Mouse (Mus musculus) neural tube, embryonic 14.5 days (tissue): ENCODE results near the gene Syn1. TPM values are rescaled to one million over a fixed set of nuclear protein-coding genes. Genes with fewer than 3 reads are reported as not detected.

Source experiments
- ATAC-seq: fragments of 200-750 bp; cut with Nextera tagmentation; 2 replicates; pipeline ENCODE4 v1.8.0; 2017; ENCODE audit warnings: low read depth, mild to moderate bottlenecking, moderate TSS enrichment, moderate library complexity
- H3K27ac ChIP-seq: fragments of 300-500 bp; sonication (generic); 2 replicates; pipeline ENCODE4 v1.5.1; 2014; ENCODE audit warnings: low read depth, mild to moderate bottlenecking, control low read depth, low read length, moderate library complexity, mixed read lengths
- H3K27me3 ChIP-seq: fragments of 300-500 bp; sonication (generic); 2 replicates; pipeline ENCODE4 v1.6.1; 2014; ENCODE audit warnings: low read length; ENCODE audit not compliant: control insufficient read depth, insufficient read depth
- H3K36me3 ChIP-seq: fragments of 300-500 bp; sonication (generic); 2 replicates; pipeline ENCODE4 v1.6.1; 2014; ENCODE audit warnings: low read length, mixed read lengths; ENCODE audit not compliant: control insufficient read depth, insufficient read depth
- H3K4me1 ChIP-seq: fragments of 300-500 bp; sonication (generic); 2 replicates; pipeline ENCODE4 v1.6.1; 2014; ENCODE audit warnings: low read length; ENCODE audit not compliant: control insufficient read depth, insufficient read depth
- H3K4me2 ChIP-seq: fragments of 300-500 bp; sonication (generic); 2 replicates; pipeline ENCODE4 v1.6.1; 2014; ENCODE audit warnings: mild to moderate bottlenecking, low read depth, low read length, control low read depth
- H3K4me3 ChIP-seq: fragments of 300-500 bp; sonication (generic); 2 replicates; pipeline ENCODE4 v1.5.1; 2014; ENCODE audit warnings: low read depth, low read length, control low read depth, mixed read lengths
- H3K9ac ChIP-seq: fragments of 300-500 bp; sonication (generic); replicated peaks from 2 replicates; pipeline ENCODE4 v1.6.1; 2014; ENCODE audit warnings: low read depth, mild to moderate bottlenecking, control low read depth, low read length, mixed read lengths
- H3K9me3 ChIP-seq: fragments of 300-500 bp; sonication (generic); 2 replicates; pipeline ENCODE4 v1.6.1; 2016; ENCODE audit warnings: low read length; ENCODE audit not compliant: control insufficient read depth
- WGBS: fragments of 180-500 bp; shearing (Covaris S2); extraction: QIAGEN DNeasy Blood & Tissue Kit; methylation state at CpG from one replicate; pipeline ENCODE4 v1.1.7; 2014; 5-methylcytosine and 5-hydroxymethylcytosine counted together
- polyA plus RNA-seq: library from polyadenylated mRNA; unstranded; fragments of >200 nt; fragmentation: Nextera tagmentation; extraction: Ambion mirVana; gene quantifications from 2 replicates; pipeline ENCODE4 v1.2.1, GENCODE M21; 2014

Syn1 gene
- polyA plus RNA-seq, 1 experiment from 2014 or later, result 101 TPM

- no peak overlapping the region for H3K27ac ChIP-seq
- no peaks in the 10 kb centered on the region for H3K36me3 ChIP-seq
- no peak overlapping the region for H3K4me2 ChIP-seq
- no peak for ATAC-seq
- H3K27me3 ChIP-seq, result no peaks in the 10 kb centered on the region
- no peaks in the 10 kb centered on the region for H3K4me1 ChIP-seq
- no peak overlapping the region for H3K4me3 ChIP-seq
- H3K9ac ChIP-seq, result no peak overlapping the region
- WGBS, result 64% methylated on average over 1 of the region's 1 CpGs
- no peaks in the 10 kb centered on the region for H3K9me3 ChIP-seq
These were observed 51.6 kb downstream of the Syn1 start for GRCm38 (mm10) chrX:20869203-20869602.

GRCm38 (mm10) chrX:20868091-20868490, 52.7 kb downstream of the Syn1 start:
- Histone ChIP-seq H3K4me1 (no peaks in the 10 kb centered on the region), H3K36me3 (no peaks in the 10 kb centered on the region), H3K27ac (no peak overlapping the region), H3K27me3 (no peaks in the 10 kb centered on the region), H3K4me3 (no peak overlapping the region), H3K9me3 (no peaks in the 10 kb centered on the region), H3K4me2 (no peak overlapping the region), H3K9ac (no peak overlapping the region)
- ATAC-seq, result no peak
- WGBS, result 65% methylated on average over 4 of the region's 4 CpGs

- 88% methylated on average over 9 of the region's 9 CpGs for WGBS
- H3K36me3 ChIP-seq, result no peaks in the 10 kb centered on the region
- H3K9me3 ChIP-seq, result no peaks in the 10 kb centered on the region
- H3K4me1 ChIP-seq, result no peaks in the 10 kb centered on the region
- no peaks in the 10 kb centered on the region for H3K27me3 ChIP-seq
- ATAC-seq, result no peak
- no peak overlapping the region for H3K4me2 ChIP-seq
- no peak overlapping the region for H3K4me3 ChIP-seq
- H3K27ac ChIP-seq, result no peak overlapping the region
- no peak overlapping the region for H3K9ac ChIP-seq
These were observed 57.4 kb downstream of the Syn1 start for GRCm38 (mm10) chrX:20863161-20864101.

GRCm38 (mm10) chrX:20862105-20863065, 58.4 kb downstream of the Syn1 start:
- Histone ChIP-seq H3K9ac (no peak overlapping the region), H3K4me2 (no peak overlapping the region), H3K27me3 (no peaks in the 10 kb centered on the region), H3K4me1 (no peaks in the 10 kb centered on the region), H3K4me3 (no peak overlapping the region), H3K27ac (no peak overlapping the region), H3K9me3 (no peaks in the 10 kb centered on the region), H3K36me3 (no peaks in the 10 kb centered on the region)
- 40% methylated on average over 27 of the region's 29 CpGs for WGBS
- no peak for ATAC-seq

- Histone ChIP-seq H3K4me1 (no peaks in the 10 kb centered on the region), H3K36me3 (0 out of 2 replicates have a peak, but pooled peaks cover 4% of the 10 kb centered on the region), H3K9ac (no peak overlapping the region), H3K4me2 (no peak overlapping the region), H3K4me3 (no peak overlapping the region), H3K27me3 (no peaks in the 10 kb centered on the region), H3K9me3 (no peaks in the 10 kb centered on the region), H3K27ac (no peak overlapping the region)
- WGBS, result 71% methylated on average over 5 of the region's 5 CpGs
- no peak for ATAC-seq
These were observed 59.2 kb downstream of the Syn1 start for GRCm38 (mm10) chrX:20861453-20862104.

- Histone ChIP-seq H3K9me3 (no peaks in the 10 kb centered on the region), H3K27ac (no peak overlapping the region), H3K4me2 (no peak overlapping the region), H3K4me1 (peaks cover 4% of the 10 kb centered on the region; the same call in 1 of the 2 replicates), H3K27me3 (no peaks in the 10 kb centered on the region), H3K9ac (no peak overlapping the region), H3K36me3 (peaks cover 11% of the 10 kb centered on the region; the same call in 1 of the 2 replicates), H3K4me3 (no peak overlapping the region)
- no peak for ATAC-seq
- WGBS, result 92% methylated on average over 7 of the region's 7 CpGs
These were observed 67.0 kb downstream of the Syn1 start for GRCm38 (mm10) chrX:20853794-20854193.

GRCm38 (mm10) chrX:20848256-20848984, 72.4 kb downstream of the Syn1 start:
- H3K9ac ChIP-seq, result peak overlapping the region; percentile 67
- H3K27me3 ChIP-seq, result no peaks in the 10 kb centered on the region
- peak overlapping the region; percentile 67 for H3K4me2 ChIP-seq
- peak; percentile 99 for ATAC-seq
- H3K4me1 ChIP-seq, result peaks cover 4% of the 10 kb centered on the region; the same call in 1 of the 2 replicates
- no peaks in the 10 kb centered on the region for H3K9me3 ChIP-seq
- WGBS, result 15% methylated on average over 42 of the region's 42 CpGs
- peak overlapping the region; percentile 50 for H3K4me3 ChIP-seq
- peaks cover 6% of the 10 kb centered on the region; the same call in 1 of the 2 replicates for H3K36me3 ChIP-seq
- peak overlapping the region; percentile 69 for H3K27ac ChIP-seq

- Histone ChIP-seq H3K27ac (peak overlapping the region; percentile 62), H3K27me3 (no peaks in the 10 kb centered on the region), H3K4me3 (peak overlapping the region; percentile 9; the same call in 1 of the 2 replicates), H3K4me1 (peaks cover 4% of the 10 kb centered on the region; the same call in 1 of the 2 replicates), H3K9ac (no peak overlapping the region), H3K9me3 (no peaks in the 10 kb centered on the region), H3K4me2 (peak overlapping the region; percentile 33; the same call in 1 of the 2 replicates), H3K36me3 (0 out of 2 replicates have a peak, but pooled peaks cover 3% of the 10 kb centered on the region)
- WGBS, result 36% methylated on average over 2 of the region's 2 CpGs
- peak; percentile 45 for ATAC-seq
These were observed 73.0 kb downstream of the Syn1 start for GRCm38 (mm10) chrX:20847816-20848215.
